Mouse (Mus musculus) ovary, postnatal 36 days (tissue): ENCODE measurements around the gene Tgfb2.

Source experiments
- DNase-seq: peaks from one replicate; pipeline ENCODE4 v3.0.0; 2022; ENCODE audit warnings: low spot score, mixed read lengths

Tgfb2 gene

DNA sequence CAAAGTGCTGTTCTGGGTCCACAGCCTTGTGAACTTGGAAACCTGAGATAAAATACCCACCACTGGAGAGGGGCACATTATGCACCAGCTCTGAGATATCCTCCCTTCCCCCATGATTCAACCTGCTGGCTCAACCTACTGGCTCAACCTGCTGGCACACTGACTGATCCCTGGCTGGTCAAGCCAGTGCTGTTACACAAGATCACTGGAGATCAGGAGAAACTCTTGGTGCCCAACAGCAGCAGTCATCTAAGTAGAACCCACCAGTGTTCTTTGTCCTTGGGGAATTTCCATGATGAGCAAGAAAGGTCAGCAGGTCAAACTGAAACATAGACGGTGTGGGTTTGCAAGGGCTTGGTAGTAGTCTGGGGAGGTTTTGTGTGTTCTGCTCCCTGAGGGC lies 49.6 kb downstream of the Tgfb2 start:
- no peak for DNase-seq

DNA sequence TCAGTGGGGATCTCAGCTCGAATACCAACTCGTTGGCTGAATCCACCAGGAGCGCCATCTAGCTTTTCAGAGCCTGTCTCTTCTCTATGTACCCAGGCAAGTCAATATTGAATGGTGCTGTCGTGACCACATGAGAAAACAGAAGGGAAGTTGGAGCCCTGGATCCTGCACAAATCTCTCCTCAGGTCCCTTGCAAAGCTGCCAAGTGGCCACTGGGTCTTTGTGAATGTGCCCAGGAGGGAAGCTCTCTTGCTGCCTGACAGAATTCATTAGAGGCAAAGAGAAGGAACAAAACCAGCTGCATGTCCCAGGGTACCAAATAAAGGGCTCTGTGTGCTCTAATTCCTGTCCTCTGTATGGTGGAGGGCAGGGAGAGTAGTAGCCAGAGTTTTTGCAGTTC lies 50.7 kb downstream of the Tgfb2 start:
- no peak for DNase-seq

DNA sequence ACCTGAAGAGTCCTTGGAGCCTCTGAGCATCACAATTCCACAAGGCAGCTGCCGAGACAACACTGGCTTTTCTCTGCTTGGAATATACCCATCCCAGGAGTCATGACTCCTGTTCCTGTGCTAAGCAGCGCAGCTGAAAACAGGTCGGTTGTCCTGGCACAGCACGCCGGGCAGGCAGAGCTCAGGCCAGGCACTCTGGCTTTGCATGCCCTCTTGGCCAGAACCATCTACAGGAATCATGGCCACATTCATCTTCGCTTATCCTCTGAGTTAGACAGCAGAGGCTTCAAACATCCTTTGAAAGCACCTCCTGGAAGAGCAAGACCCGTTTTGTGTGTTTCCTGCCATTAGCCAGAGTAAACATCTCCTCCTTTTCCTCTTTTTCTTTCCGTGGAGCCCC lies 53.6 kb downstream of the Tgfb2 start:
- DNase-seq = no peak

DNA sequence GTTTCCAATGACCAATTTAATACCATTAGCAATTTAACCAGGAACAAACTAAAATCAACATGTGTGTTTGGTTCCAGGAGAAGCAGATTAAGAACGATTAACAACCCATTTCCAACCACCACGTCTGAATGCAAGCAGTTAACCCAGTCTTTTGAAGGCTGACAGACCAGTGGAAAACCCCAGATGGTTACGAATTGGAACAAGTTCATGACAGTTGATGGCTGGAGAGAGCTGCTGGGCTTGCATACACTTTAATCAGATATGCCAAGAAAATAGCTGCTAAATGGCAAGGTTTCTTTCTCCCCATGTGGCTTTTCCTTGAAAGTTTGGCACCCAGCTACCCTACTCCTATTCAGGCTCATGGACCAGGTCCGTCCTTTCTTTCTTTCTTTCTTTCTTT lies 55.8 kb downstream of the Tgfb2 start:
- DNase-seq = no peak

DNA sequence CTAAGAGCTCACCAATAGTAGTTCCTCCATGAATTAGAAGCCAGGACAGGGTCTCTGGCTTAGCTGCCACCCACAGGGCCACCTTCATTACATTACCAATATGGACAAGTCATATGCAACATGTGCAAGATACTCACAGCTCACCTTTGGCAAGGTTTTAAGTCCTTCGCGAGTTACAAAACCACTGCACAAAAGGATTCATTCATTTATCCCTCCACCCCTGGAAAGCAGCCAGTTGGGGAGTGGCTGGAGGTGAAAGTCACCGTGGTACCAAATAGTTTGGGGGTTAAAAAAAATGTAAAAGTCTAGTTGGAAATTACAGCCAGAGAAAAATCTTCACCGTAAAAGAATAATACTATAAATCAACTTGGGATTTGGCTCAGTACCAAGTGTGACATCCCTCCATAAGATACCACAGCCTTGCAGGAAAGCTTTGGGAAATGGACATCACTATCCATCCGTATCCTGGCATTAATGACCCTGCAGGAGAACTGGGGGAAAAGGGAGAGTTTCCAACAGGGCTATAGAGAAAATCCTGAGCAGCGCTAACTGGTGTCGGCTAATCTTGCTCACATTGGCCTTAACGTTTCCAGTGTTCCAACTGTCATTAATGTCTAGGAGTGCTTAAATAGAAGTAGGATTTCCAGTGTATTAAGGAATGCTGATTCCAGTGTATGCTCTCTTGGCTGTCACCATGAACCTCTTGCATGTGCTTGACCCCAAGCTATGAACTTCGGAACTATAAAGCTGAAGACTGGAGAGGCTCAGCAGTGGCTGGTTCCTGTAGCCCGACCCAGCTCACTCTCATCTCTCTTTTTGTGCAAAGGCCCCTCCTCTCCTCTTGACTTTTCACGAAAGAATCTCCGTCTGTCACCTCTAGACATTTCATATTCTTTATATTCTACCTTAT lies 68.2 kb downstream of the Tgfb2 start:
- DNase-seq = no peak

DNA sequence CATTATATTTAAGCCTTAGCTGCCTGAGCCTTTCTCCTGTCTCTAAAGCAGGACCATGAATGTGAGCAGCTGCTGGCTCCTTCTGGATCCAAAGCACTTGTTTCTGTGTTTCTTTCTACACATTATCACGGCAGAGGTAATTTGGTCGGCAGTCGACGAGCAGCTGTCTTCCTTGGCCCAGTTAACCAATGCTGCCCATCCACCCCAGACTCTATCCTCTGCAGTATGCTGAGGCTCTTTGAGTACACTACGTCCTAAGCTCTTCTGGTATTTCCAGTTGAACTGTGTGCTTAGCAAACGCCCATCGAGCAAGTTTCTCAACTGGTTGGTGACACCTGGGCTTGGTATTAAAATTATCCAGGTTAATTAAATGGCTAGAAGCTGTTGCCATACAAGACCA lies 70.7 kb downstream of the Tgfb2 start:
- no peak for DNase-seq

DNA sequence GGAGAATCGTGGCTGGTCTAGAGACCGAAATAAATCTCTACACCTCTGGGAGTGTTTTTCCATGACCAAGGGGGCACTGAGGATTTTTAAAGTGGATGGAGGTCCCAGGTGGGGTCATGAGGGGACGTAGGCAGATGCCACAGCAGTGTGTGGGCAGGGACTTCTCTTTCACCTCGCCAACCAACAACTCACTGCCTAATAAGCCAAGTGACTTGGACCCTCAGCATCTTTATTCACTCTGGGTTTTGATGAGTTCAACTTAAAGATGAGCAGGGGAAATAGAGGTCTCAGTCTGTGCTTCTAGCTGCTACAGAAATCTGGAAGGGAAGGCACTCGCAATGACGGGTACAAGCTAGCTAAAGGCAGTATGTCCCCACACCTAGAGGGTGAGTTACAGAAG lies 74.3 kb downstream of the Tgfb2 start:
- DNase-seq = no peak

DNA sequence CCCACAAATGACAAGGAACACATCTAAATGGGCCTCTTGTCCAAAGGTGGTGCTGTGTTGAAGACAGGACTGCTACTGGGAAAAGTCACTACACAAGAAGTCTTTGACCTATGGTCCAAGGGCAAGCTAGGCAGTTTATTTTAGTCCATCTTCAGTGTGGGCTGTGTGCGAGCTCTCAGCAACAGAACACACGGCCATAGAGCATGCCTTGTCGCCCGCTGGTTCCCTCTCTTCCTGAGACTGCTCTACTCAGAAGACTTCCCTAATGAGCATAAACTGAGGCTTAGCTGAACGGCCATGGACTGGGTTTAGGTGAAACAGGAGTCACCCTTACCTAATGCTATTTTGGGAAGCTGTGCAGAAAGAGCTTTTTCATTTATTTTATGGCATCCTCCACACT lies 74.8 kb downstream of the Tgfb2 start:
- DNase-seq = no peak

DNA sequence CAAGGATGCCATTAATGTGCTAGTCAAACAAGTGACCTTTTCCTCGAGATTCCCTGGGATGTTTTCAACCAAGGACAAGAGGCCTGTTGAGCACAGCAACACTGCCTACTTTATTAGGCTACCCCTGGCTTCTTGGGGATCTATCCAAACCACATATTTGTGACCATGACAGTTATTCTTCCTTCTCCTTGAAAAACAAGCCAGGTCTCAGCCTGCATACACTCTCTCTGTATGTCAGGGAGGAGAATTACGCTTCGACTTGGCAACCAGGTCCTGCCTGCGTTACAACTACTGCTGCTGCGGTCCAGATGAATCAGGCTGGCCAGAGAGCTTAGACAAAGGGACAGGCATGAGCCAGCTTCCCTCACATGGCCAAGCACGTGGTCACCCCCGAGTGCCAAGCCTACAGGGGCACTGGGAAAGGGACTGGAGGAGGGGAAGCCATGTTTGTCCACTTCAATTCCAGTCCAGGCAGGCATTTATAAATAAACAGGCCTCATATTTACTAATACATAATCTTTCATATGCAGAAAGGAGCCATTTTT lies 78.3 kb downstream of the Tgfb2 start:
- DNase-seq = peak; percentile 41

DNA sequence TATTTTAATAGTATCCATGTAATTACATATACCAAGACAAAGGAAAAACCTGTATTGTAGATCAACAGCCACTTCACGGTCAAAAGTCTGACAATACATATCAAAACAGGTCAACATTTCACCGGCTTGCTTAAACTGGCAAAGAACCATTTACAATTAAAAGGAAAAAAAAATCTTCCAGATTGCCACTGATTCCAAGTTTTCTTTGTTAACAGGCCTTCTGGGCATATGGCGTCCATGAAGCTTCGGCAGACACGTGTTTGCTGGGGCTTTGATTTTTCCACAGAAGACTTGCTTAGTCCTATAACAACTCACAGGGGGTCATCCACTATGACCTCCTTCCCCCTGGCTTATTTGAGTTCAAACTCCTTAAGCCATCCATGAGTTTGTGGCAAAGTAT lies 81.3 kb downstream of the Tgfb2 start:
- DNase-seq = no peak

DNA sequence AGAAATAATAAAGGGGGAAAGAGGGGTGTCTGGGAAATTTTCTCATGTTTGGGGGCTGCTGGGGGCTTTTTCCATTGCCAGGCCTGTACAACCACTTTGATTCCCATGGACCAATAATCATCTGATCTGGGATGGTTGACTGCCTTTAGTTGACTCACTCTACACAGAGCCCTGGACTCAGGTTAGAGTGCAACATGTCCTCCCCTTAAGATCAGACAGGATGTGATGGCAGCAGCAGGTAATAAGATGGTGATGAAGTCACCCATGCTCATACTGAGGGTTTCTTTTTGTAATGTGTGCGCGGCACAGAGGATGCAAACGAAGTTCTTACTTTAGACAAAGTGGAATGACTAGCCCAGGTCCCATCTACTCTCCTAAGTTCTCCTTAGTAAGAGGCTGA lies 84.0 kb downstream of the Tgfb2 start:
- DNase-seq = no peak

DNA sequence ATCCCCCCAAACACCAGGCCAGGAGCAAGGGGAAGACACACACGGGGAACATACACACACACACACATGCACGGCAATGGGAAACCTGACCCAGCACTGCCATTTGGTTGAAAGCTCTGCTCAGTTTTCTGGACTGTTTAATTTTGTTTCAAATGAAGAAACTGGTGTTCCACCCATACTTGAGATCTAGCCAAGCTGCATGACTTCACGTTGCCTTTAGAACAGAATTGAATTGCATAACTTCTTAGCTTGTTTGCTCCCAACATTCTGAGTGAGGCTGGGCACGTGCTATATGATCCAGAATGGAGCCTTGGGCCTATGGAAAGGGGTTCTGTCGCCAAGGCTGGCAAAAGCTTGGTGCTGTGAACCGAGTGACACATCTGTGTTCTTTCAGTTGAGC lies 87.5 kb downstream of the Tgfb2 start:
- DNase-seq = no peak

DNA sequence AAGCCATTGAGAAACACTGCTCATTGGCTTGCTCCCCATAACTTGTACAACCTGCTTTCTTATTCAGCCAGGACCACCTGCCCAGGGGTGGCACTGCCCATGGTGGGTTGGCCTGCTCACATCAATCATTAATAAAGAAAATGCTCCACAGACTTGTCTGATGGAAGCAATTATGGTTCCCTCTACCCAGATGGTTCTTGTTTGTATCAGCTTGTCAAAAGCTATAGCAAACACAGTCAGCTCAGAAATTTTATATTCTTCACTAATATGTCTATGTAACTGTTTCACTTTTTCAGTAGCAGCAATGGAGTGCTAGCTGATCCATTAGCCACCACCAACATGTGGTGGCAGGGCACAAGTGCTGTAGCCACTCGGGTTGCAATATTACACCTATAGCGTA lies 94.4 kb downstream of the Tgfb2 start:
- no peak for DNase-seq

DNA sequence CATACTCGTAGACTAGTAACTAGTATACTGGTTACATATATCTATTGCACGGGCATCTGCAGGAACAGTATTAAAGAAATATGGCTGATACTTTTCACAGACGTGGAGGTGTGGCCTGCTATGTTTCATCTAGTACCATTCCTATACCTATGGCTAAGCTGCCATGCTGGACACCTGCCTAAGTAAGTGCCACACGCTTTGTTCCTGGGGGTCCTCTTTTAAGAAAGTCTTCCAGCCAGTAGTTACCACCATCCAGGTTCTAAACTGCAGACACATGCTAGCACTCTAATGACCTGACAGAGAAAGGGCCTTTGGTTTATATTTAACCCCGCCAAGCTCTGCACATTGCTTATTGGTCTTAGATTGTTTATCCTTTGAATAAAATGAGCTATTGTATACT lies 95.3 kb downstream of the Tgfb2 start:
- DNase-seq = no peak

DNA sequence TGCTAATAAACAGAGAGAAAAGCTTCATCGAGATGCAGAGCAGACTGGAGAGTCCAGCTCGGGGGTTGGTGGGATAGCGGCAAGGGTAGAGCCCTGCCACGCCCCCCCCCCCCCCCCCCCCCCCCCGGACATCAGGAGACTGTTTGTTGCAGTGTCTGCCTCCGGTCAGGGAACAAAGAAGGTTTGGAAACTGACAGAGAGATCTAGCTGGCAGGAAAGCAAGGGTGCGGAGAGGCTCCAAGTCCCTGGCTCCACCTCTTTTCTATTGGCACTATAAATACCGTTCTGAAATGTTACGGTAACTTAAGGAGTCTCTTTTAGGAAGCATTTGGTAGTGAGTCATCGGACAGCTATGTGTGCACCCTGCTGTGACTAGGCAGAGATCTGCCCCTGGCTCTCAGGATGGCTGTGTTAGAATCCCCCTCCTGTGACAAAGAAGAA lies 96.0 kb downstream of the Tgfb2 start:
- DNase-seq = peak; percentile 5

DNA sequence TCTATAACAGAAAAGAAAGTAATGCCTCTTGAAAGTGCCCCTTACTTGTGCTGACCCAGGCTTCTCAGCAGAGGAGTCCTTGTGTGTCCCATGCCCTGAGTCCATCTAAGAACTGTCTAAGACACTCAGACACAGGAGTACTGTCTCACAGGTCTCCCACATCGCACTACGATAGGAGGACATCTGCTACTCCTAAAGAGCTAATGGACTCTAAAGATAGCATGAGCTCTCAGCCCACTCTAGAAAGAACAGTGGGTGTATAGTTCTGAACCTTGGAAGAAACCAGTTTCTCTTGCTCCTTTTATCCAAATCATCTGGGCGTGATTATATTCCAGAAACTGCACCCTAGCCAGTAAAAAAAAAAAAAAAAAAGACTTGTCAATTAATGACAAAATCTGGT lies 97.7 kb downstream of the Tgfb2 start:
- no peak for DNase-seq

DNA sequence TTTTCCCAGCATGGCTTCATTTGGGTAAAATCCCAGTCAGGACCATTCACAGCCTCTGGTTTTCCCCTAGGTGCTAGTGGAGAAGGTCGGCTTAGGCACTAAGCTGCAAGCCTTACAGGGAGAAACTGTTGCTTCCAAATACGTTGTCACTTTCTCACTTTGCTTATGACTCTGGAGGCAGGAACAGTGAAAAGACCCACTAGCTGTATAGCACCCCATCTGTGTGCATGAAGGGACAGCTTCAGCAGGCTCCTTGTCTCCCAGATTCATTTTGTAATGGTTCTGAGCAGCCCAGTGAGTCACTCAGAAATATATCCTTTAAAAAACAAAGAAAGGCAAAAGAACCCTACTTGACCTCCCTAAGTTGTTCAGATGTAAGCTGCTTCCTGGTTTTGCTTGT lies 100.2 kb downstream of the Tgfb2 start:
- DNase-seq = no peak

DNA sequence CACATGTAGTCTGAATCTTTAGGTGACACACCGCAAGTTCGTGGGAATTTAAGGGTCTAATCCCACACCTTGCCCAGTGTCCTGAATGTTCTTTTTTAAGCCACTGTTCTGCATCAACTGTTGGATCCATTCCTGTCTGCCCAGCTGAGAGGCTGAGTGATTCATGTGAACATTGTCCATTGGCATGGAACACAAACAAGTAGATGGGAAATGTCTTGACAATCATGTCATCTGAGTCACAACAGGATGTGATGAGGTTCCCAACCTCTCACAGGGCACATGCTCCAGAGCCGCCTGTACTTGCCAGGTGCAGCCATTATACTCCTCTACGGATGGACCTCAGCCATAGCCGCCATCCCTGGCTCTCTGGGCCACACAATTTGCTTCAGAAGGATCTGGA lies 101.7 kb downstream of the Tgfb2 start:
- DNase-seq = no peak

DNA sequence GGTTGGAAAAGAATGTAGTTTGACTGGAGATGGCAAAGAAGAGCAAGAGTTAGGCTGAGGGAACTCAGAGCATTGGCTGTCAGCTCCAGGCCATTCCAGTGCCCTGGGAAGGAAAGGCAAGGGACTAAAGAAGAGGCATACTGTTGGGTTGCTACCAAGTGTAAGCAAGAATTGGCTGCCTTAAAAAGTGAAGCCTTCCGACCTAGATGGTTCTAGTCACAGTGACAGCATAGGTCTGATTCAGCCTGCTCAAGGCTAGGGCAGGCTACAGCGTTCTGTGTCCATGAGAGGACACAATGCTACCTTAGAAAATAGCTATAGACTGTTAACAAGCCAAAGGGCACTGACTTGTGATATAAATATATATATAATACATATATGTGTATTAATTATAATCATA lies 117.6 kb downstream of the Tgfb2 start:
- no peak for DNase-seq

DNA sequence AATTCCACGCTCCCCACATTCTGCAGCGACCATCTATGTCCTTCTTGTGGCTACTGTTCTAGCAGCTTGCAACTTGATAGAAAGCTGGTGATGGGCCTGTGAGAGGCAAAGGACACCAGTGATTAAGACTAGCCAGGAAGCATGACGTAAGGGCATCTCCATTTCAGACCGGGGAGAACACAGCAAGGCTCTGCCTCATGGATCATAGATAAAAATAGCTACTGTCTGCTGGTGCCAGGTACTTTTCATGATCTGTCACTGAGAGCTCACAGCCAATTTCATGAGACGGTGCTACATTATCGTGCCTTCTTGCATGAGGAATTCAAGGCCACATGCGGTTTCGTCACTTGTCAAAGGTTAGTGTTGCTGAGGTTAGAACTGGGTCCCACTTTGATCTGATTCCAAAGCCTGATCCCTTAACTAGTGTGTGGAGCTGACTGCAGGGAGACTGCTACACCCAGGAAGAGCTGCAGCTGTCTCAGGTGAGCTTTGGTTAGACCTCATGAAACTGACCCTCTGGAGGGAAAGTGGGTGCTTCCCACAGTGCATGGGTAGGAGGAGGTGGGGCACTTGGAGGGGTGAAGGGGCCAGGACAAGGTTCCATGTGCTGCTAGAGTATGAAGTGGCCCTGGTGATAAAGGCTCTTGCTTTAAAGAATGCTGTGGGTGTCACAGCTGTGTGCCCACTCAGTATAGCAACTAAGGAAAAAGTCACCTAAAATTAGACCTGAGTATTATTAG lies 118.6 kb downstream of the Tgfb2 start:
- no peak for DNase-seq

DNA sequence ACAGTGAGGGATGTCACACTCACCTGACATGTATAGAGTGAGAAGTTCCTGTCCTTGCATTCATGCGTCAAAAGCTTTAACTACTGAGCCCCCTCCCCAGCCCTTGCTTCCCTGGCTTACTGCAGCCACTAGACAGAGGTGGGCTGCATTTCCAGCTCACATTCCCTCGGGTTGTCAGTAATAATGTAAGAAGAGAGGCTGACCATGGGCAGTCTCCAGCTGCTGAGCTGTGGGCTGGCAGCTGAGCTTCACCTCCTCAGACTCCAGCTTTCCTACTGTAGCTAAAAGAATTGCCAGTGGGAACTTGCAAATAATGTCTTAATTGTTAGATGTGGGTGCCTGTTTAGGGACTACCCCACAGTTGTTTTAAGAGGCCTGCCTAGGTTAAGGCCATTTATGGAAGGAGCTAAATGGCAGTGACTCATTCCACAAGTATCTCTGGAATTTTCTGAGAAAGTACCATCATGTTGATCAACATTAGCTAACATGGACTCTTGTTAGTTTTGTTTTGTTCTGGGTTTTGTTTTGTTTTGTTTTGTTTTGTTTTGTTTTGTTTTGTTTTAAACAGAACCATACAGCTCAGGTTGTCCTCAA lies 120.1 kb downstream of the Tgfb2 start:
- DNase-seq = no peak

DNA sequence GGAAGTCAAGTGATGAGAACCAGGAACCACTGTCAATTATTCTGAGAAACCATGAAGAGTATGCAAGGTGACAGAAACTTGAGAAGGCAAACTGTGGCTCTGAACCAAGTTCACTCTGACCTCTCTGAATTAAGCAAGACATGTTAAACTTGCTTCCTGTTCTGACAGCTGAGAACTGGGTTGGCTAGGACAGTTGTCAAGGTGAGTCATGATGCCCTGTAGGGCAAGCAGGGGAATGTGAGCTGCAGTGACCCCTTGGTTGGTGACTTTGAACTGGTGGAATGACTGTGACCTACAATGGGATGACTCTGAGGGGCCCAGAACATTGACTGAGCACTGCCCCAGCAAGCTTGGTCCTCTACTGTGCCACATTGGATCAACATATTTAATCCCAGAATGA lies 121.9 kb downstream of the Tgfb2 start:
- no peak for DNase-seq

DNA sequence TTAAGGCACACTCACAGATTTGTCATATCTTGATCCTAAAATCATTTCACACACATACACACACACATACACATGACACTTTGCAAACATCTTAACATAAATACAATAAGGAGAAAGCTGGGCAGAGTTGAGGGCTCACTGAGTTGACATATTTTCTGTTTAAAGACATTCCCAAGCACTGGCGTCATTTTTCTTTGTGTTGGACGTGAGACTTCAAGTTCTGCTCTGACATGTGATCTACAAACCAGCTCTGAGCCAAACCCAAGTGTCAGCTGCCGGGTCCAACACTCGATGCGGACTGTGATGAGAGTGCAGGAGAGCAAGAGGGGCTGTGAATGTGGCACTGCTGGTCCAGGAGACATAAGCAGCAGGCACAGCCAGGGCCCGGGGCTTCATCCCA lies 123.7 kb downstream of the Tgfb2 start:
- DNase-seq = no peak
